Mouse (Mus musculus) G1E-ER4 (cell line): Measurements from ENCODE around the gene Erich3. TPM values are rescaled to one million over a fixed set of nuclear protein-coding genes. Genes with fewer than 3 reads are reported as not detected.

Experiments
- GATA1 ChIP-seq: IDR thresholded peaks from one replicate; pipeline ENCODE4 v1.8.0; 2012; ENCODE audit warnings: low read length, inconsistent platforms
- polyA plus RNA-seq: library from polyadenylated mRNA; stranded (reverse); fragments of >175 nt; gene quantifications from 2 replicates; pipeline ENCODE4 v1.2.3, GENCODE M21; 2012

Gene Erich3
- polyA plus RNA-seq: not detected in 2 replicates

DNA sequence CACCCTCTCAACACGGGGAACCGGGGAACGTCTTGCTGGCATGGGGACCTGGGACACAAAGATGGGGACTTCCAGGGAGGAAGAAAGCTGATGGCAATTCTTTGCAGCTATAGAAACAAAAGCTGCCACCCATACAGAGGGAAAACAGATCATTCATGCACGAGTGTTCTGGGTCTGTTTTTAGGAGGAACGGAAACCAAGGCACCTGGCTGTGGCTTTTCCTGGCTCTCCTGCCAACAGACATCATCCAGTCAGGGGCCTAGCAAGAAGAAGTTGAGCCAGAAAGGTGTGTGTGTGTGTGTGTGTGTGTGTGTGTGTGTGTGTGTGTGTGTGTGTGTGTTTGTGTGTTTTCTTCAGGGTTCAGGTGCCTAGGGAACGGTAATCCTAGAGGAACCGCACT, at the start of gene Erich3:
TSS of gene Erich3 (plus strand) at position 315 of the 400 bp plus-strand sequence.
- TF ChIP-seq GATA1: no peak

DNA sequence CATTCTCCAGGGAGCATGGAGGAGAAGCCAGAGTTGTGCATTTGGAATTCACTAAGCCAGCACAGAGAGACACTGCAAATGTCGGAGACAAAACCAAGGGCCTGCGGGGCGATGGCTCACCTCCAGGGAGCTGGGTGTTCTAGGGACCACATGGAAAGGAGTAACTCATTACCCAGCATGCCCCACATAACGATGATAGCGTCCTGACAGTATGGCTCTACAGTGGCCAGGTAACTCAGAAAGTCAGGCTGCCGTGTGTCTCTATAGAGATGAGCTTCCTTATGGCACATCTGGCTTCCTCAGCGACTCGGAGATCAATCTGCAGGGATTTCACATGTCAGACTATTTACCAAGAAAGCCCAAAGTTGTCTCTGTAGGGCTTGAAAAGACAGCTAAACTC, 48.9 kb upstream of the Erich3 start:
- no peak for TF ChIP-seq GATA1

DNA sequence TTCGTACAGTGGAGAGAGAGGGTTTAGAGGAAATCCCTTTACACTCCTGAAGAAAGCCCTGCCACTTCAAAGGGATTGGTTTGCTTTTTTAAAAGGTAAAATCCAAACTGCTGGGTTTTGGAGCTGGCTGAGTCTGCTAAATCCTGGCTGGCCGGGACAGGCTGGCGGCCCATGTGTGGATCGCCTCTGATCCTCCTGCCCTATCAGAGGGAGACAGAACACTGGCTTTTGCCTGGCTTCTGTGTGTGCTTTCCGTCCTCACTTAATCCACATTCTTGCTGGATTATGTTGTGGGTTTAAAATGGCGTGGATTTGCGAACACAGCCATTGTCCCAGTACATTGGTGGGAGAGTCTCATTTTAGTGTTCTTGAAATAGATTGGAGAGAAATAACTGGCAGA, 48.4 kb upstream of the Erich3 start:
- no peak for TF ChIP-seq GATA1

DNA sequence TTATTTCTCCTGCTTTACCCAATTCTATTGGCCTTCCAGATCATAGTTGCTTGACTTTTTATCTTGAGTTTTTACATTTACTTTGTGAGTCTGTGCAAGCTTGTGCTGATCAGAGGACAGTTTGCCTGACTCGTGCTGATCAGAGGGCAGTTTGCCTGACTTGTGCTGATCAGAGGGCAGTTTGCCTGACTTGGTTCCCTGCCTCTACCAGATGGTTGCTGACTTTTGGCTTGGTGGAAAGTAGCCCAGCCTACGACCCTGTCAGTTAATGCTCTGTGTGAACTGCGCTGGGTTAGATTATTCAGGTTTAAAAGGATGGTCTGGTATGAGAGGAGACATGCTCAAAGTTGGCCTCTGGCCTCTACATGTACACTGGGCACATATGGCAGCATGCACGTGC, 47.6 kb upstream of the Erich3 start:
- no peak for TF ChIP-seq GATA1

DNA sequence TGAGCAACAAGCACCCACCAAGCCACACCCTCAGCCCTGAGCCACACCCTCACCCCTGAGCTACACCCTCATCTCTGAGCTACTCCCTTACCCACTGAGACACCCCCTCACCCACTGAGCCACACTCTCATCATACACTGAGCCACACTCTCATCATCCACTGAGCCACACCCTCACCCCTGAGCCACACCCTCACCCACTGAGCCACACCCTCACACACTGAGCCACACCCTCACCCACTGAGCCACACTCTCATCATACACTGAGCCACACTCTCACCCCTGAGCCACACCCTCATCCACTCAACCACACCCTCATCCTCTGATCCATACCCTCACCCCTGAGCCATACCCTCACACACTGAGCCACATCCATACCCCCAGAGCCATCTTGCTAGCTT, 35.4 kb upstream of the Erich3 start:
- no peak for TF ChIP-seq GATA1

DNA sequence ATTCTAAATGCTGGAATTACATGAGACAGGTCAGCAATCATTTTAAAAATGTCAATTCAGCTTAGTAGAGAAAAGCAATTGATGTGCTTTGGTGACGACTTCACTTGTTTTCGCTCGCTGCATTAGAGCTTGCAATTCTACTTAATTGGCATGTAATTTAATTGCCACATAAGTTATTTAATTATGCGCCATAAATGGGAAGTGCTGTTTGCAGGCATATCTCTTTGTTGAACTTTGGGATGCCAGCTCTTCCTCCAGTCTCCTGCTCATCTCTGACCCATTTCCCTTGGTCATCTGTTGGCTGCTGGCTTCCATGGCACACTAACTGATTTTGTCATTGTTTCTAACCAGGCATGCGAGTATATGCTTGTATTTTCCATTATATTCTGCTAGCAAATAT, 30.6 kb upstream of the Erich3 start:
- no peak for TF ChIP-seq GATA1

DNA sequence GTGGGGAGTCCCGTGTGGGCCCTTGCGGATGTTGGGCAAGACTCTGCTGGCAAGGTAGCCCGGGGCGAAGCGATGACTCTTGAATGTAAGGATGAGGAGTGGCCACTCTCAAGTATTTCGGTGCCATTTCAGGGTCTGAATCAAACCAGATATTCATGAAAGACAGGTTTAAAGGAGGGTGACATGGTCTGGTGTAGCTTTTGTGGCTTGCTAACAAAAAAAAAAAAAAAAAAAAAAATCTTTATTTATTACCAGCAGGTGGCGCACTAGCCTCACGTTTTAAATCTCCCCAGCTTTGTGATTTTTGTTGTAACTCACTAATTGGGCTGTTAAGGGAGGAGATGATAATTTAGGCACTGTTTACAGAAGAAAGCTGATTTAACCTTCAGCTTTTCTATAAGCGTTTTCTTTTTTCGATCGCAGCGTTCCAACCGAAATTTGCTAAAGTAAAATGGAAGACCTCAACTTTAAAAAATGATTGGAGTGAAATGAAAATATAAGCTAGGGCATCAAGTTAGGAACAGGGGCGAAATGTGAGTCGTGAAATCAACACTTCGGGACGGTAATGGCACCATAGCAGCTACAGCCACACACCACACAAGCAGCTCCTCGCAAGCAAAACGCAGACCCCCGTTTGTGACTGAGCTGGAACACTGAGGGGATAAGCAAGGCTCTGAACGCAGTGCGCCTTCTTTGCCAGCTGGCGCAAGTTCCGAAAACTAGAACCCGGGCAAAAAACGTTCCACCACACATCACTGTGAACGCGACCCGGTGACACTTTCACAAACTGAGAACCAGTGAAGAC, 16.8 kb upstream of the Erich3 start:
- no peak for TF ChIP-seq GATA1

DNA sequence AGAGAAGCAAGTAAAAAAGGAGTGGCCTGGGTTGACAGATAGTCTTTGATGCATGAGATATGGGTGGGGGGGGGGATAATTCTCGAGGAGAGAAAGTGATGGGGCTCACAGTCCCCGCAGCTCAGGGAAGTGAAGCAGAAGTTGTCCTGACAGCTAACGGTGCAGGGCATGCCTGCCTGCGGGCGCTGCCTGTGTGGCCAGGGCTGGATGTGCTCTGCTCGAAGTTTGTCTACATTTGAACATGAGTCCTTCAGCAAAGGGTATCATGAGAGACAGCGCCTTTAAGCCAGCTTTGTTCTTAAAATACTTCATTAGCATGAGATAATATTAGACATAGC, 16.2 kb upstream of the Erich3 start:
- TF ChIP-seq GATA1: no peak

DNA sequence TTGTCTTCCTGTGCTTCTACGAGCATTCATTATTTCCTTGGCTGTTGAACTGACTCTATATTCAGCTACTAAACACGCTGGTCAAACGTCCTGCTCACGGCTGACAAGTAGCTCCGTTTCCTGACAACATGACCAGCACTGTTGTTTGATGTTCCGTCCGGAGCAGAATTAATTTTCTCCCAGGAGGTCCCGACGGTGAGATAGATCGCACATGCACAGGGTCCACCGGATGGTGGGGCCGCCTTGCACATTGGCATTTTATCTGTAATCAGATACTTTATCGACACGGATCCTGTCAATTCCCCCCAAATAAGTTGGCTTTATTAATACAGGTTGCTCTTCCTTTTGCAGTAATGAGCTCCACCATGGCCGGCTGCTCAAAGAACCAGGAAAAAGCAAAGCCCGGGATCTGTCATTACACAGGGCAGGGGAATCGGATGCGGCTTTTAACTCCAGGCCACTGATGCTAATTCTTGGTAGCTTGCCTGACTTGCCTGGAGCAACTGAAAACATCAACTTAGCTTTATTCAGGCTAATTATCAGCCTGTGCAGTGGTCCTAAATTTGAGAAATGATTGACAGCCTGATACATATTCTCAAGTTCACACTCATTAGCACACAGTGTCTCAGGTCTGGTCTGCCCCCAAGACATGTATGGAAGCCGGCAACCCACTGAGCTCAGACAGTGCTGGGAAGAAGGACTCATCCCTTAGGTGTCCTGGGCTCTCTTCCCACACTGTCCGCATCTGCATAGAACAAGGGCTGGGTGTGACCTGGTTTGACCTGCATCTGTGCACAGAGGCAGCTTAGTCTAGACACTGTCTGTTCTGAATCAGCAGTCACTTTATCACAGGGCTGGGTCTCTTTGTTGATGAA, 14.0 kb upstream of the Erich3 start:
- TF ChIP-seq GATA1: no peak

DNA sequence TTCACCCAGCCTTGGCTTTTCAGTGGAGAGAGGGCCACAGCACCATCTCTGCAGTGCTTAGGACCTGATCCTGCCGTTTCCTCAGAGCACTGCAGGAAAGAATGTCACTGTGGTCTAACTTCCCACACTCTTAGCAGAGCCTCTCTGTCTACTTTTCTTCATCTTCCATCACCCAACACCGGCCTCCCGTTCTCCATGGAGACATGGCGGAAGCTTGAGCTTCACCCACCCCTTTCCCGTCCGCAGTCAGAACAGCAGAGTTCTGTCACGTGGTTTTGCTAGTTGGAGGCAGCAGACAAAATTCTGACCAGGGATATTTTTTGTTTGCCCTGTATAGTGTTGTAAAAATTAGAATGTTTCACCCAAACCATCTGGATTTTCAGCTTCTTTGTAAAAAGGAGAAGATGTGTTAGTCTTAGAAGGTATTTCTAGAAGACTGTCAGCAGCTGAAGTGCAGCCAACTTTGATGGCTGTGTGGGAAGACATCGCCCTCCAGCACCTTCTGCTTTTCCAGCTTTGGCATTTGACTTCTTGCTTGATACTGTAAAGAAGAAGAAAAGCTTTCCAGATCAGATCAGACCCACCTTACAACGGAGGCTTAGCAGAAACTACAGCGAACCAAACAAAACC, 12.4 kb upstream of the Erich3 start:
- no peak for TF ChIP-seq GATA1

DNA sequence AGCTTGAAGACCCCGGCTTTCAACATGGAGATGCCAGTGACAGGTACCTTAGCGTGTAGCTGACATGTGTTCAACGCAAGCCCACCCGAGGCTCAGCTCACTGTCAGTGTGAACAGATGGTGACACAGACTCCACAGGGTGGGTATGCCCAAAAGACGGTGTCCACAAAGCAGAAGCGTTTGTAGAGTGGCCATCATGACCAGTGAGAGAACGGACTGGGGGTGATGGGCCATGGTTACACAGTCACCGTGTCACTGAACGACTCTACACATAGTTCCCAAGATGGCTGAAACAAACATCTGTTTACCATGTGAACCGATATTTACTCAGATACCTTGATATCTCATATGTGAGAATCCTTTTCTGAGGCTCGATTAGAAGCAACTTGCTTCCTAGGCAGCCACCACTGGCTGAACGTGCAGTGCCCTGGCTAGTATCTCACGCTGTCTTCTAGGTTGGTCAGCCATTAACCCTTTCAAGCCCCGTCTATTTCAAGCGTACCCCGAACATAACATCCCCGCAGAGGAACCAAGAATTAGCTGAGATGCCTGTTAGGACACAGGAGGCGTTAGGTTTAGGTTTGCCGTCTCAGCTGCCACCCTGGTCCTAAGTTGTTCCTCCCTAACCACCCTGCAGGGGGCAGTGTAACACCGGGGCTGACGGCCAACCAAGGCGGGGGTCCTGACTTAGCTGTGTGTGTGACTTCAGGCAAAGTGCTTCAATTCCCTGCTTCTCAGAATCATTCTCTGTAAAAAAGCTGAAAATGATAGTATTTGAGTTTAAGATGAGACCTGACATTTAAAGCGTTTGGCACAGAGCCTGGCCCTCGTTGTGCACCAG, 10.9 kb upstream of the Erich3 start:
- TF ChIP-seq GATA1: no peak

DNA sequence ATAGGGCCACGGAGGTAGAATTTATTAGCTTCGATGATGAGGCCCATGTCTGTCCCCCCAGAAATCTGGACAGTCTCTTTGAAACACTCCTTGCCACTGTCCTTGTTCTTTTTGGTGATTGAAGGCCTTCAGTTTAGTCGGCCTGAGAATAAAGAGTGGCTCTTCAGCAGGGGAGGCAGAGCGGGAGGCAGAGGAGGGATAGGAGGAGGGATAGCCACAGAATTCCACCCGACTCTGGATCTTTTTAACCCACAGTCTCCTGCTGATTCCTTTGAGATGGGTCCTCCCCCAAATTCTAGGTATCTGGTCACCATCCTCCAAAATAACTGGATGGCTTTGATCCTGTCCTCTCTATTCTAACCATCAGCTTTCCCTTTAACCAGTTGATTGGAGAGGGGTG, 10.2 kb upstream of the Erich3 start:
- no peak for TF ChIP-seq GATA1

DNA sequence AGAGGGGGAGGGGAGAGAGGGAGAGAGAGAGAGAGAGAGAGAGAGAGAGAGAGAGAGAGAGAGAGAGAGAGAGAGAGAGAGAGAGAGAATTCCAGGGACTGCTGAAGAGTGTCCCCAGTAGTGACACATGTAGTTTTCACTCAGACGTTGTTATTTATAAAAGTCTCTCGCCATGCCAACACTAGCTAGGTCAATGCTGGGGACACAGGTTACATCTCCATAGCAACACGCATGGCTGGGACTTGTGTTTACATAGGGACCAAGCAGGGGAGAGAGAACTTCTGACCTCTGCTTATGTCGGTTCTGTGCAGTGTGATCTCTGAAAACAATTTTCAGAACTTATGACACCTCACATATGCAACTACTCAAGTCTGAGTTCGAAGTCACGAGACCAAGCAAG, 9.4 kb upstream of the Erich3 start:
- TF ChIP-seq GATA1: no peak

DNA sequence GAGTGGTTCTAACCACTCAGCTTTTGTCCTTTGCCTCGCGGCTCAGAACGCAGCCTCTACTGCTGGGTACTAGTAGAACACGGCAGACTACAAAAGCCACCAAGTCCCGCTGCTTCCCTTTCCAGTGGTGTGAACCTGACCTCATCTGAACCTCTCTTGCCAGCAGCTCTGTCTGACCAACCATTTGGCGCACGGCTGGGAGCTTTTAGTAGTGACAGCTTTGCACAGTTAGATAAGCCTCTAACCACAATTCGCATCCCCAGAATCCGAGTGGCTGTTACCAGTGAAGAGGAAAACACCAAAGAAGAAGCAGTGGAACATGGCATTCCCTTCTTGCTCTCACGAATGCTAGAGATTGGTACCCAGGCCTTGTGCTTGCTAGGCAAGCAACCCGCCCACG, 8.8 kb upstream of the Erich3 start:
- no peak for TF ChIP-seq GATA1

DNA sequence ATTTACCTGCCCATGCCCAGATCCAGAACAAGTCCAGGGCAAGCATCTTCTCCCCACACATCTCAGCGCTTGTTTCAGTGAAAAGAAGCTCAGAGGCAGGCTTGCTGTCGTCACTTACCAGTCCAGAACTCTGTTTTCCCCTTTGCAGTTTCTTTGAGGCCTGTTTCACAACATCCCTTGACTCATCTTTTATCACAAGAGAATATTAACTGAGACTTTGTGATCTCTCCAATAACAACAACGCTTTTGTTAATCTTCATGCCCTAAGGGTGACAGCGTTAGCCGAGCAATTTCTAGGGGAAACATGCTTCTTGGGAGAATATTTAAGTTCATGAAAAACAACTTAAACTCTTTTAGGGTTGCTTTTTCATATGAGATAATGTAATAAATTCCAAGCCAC, 7.9 kb upstream of the Erich3 start:
- TF ChIP-seq GATA1: no peak

DNA sequence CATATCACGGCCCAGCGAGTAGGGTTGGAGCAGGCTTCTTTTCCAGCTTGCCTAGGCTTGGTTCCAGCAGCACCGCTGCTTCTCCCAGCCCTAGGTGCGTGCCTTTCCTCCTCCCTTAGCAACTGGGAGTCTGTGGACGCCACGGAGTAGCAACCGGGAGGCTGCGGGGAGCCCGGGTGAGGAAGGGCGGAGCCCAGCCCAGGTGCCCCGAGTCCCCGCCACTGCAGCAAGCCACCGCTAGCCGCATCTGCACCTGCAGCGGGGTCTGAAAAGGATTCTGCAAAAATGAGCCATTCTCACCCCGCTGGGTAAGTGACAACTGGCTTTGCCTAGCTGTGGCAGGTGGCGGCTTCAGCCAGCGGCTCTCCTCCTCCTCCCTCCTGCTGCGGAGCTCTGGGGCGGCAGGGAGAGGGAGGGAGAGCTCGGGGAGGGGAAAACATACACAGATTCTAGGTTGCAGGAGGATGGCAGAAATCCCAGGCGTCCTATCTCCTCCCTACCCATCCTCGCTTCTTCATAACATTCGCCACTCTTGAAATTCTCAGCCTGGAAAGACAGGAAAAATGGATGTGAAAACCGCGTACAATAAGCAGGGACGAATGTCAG, 420 bp downstream of the Erich3 start:
- TF ChIP-seq GATA1: no peak
